Mouse (Mus musculus): ENCODE measurements at regions not wholly inside any gene's neighbourhood (a gene's known extent, or its start where the extent isn't known, plus 50 kb on each side); places are given as distances from the start of the nearest gene placed in this dataset.

DNA sequence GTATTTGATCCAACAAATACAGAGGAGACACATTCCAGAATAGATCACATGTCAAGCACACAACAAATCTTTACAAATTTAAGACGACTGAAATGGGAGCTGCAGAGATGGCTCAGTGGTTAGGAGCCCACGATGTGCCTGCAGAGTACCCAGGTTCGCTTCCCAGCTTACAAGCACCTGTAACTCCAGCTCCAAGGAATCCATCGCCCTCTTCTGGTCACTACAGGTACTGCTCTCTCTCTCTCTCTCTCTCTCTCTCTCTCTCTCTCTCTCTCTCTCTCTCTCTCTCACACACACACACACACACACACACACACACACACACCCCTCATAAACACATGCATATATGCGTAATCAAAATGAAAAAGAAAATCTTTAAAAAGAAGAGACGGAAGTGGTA is 74.3 kb upstream of the Exoc4 start:
- 0 out of 2 replicates have a peak, but pooled peaks have one; percentile 17 for TF ChIP-seq CTCF (conservative IDR thresholded peaks at IDR 0.05; ENCODE audit: insufficient read depth, insufficient read length, low read depth, low read length)
- no peak for TF ChIP-seq POLR2A (IDR thresholded peaks at IDR 0.05; ENCODE audit: low read depth, low read length)
- Histone ChIP-seq H3K27me3 (replicated peaks; ENCODE audit: control insufficient read depth, insufficient read depth, low read length) (0 out of 2 replicates have a peak, but pooled peaks cover 2% of the 10 kb centered on the region), H3K27ac (ENCODE audit: insufficient read depth, low read depth, low read length) (no peak overlapping the region), H3K36me3 (ENCODE audit: control insufficient read depth, insufficient read depth, low read length) (no peaks in the 10 kb centered on the region), H3K4me1 (ENCODE audit: control insufficient read depth, insufficient read depth, low read length) (no peaks in the 10 kb centered on the region), H3K4me3 (ENCODE audit: insufficient read depth, low read depth, low read length) (no peak overlapping the region)
- no peak for DNase-seq
- WGBS, result 56% methylated on average over 6 of the region's 6 CpGs

DNA sequence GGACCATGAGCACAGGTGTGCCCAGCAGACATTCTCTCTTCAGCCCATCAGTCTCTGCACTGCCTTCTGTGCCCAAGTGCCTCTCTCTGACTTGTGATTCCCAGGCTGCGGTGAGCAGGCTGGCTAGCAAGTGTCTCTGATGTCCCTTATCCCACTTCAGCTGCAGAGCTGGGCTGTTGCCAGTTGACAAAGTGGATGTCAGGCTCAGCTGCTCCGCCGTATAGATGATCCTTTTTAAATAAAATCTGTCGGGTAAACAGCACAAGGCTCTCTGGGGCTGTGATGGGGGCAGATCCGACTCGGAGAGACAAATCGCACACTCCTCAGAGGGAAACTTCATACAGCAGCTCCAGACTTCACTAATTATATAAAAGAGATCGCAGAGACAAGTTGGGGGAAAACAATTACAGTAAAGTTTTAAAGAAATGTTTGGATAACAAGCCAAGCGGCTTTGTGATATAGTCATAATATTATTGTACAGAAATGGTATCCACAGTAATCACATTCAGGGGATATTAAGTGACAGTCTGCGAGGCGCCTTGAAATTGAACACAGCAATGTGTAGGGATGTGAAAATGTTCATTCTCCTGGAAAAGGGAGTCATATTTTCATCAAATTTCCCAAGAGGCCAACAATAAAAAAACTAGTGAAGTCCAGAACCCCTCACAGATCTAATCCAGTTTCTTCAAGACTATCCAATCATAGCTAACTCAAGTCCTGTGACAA is 59.2 kb upstream of the Exoc4 start:
- no peak overlapping the region for H3K27ac ChIP-seq (ENCODE audit: insufficient read depth, low read depth, low read length)
- TF ChIP-seq CTCF (conservative IDR thresholded peaks at IDR 0.05; ENCODE audit: insufficient read depth, insufficient read length, low read depth, low read length) (no peak), POLR2A (IDR thresholded peaks at IDR 0.05; ENCODE audit: low read depth, low read length) (no peak)
- H3K4me3 ChIP-seq (ENCODE audit: insufficient read depth, low read depth, low read length), result no peak overlapping the region
- no peak for DNase-seq
- 33% methylated on average over 11 of the region's 11 CpGs for WGBS
- no peaks in the 10 kb centered on the region for H3K36me3 ChIP-seq (ENCODE audit: control insufficient read depth, insufficient read depth, low read length)
- H3K27me3 ChIP-seq (replicated peaks; ENCODE audit: control insufficient read depth, insufficient read depth, low read length), result no peaks in the 10 kb centered on the region
- no peaks in the 10 kb centered on the region for H3K4me1 ChIP-seq (ENCODE audit: control insufficient read depth, insufficient read depth, low read length)

GRCm38 (mm10) chr6:33193823-33194222 is 55.1 kb upstream of the Exoc4 start:
- no peaks in the 10 kb centered on the region for H3K27me3 ChIP-seq (replicated peaks; ENCODE audit: control insufficient read depth, insufficient read depth, low read length)
- no peak for TF ChIP-seq POLR2A (IDR thresholded peaks at IDR 0.05; ENCODE audit: low read depth, low read length)
- no peak for TF ChIP-seq CTCF (conservative IDR thresholded peaks at IDR 0.05; ENCODE audit: insufficient read depth, insufficient read length, low read depth, low read length)
- no peaks in the 10 kb centered on the region for H3K4me1 ChIP-seq (ENCODE audit: control insufficient read depth, insufficient read depth, low read length)
- WGBS, result 84% methylated on average over 3 of the region's 3 CpGs
- no peaks in the 10 kb centered on the region for H3K36me3 ChIP-seq (ENCODE audit: control insufficient read depth, insufficient read depth, low read length)
- H3K4me3 ChIP-seq (ENCODE audit: insufficient read depth, low read depth, low read length), result no peak overlapping the region
- DNase-seq, result no peak
- H3K27ac ChIP-seq (ENCODE audit: insufficient read depth, low read depth, low read length), result no peak overlapping the region
